8 mouse cellular contexts compared by ENCODE assay signal in the genomic region with DNA sequence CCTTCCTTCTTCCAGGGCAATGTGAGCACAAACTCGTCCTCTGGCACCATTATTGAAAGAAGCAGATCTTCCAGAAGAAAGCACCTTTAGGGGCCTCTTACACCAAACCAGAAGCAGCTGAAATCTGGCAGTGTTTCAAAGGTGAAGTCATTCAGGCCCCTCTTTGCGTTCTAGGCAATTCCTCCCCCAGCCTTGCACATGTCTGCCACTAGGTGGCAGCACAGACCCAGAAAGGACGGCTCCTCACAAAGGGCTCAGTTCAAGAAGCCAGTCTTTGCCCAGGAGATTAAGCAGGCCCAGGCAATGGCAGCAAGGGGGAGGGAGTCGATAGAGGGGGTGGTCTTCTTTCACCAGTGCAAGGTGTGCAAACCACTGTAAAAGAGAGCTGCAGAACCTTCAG. TPM values are rescaled to one million over a fixed set of nuclear protein-coding genes. Genes with fewer than 3 reads are reported as not detected.
DNase-seq lines count a peak whose midpoint lies in the region; ATAC-seq lines count a peak whose summit lies in the region.

No protein-coding gene starts in this region.

- H3K36me3 ChIP-seq in hindbrain, embryonic 14.5 days (replicated peaks; ENCODE audit: control insufficient read depth, insufficient read depth): no peaks in the 10 kb centered on the region

- peak; percentile 52 for ATAC-seq in hindbrain, embryonic 14.5 days (ENCODE audit: low FRiP score)
- ATAC-seq in megakaryocyte progenitor cell, adult 5-6 weeks (replicated peaks; ENCODE audit: poor library complexity): peak; percentile 38

- H3K27ac ChIP-seq in hindbrain, embryonic 14.5 days: no peak overlapping the region

- H3K4me3 ChIP-seq in hindbrain, embryonic 14.5 days (replicated peaks; ENCODE audit: low read length): no peak overlapping the region

- peak; percentile 97 for DNase-seq in adipocyte (ENCODE audit: low spot score)
- DNase-seq in cerebellum, postnatal 25 days: peak; percentile 84 to 88
- peak; percentile 81 to 83 for DNase-seq in frontal cortex, postnatal 36 days (ENCODE audit: low spot score in 2 of 2)
- peak; percentile 95 for DNase-seq in hindbrain, embryonic 14.5 days (ENCODE audit: low spot score)
- peak; percentile 82 to 83 for DNase-seq in left cerebral cortex, adult 18-20 months (ENCODE audit: low spot score in 2 of 2)
- peak; percentile 81 for DNase-seq in right cerebral cortex, postnatal 25 days
- DNase-seq in yolk sac, embryonic 10.5 days (ENCODE audit: low spot score): peak; percentile 79

- H3K4me2 ChIP-seq in hindbrain, embryonic 14.5 days (replicated peaks): peak overlapping the region; percentile 79; the same call in 1 of the 2 replicates

- peaks cover 30% of the 10 kb centered on the region for H3K4me1 ChIP-seq in hindbrain, embryonic 14.5 days (replicated peaks; ENCODE audit: control insufficient read depth, insufficient read depth, low read length)

- H3K9ac ChIP-seq in hindbrain, embryonic 14.5 days: no peak overlapping the region

- H3K27me3 ChIP-seq in hindbrain, embryonic 14.5 days (ENCODE audit: control insufficient read depth, insufficient read depth, low read length): peaks cover 35% of the 10 kb centered on the region

- H3K9me3 ChIP-seq in hindbrain, embryonic 14.5 days (ENCODE audit: control insufficient read depth, low read length): no peaks in the 10 kb centered on the region

- 3% methylated on average over 4 of the region's 4 CpGs for WGBS in hindbrain, embryonic 14.5 days

RNA-seq across cellular contexts. Expression of gene Ccnd2, which starts 4.3 kb away (rescaled TPM):
- polyA plus RNA-seq in hindbrain, embryonic 14.5 days (2014; fragmentation: Nextera tagmentation; extraction: Ambion mirVana): 163 and 239 TPM in 2 replicates
- 10 to 100 TPM; 79.9 to 83.3 TPM for total RNA-seq in left cerebral cortex, adult 18-20 months (2021)
- 76.9 and 124 TPM in 2 replicates for total RNA-seq in megakaryocyte progenitor cell, adult 5-6 weeks (2015)
- total RNA-seq in megakaryocyte progenitor cell, adult 5-6 weeks (2017): 38.8 and 51.4 TPM in 2 replicates

RNA-seq across cellular contexts. Expression of gene Tigar, which starts 38.3 kb away (rescaled TPM):
- polyA plus RNA-seq in hindbrain, embryonic 14.5 days (2014; fragmentation: Nextera tagmentation; extraction: Ambion mirVana): 6.5 and 6.9 TPM in 2 replicates
- 10 to 100 TPM; 24.9 to 29.8 TPM for total RNA-seq in left cerebral cortex, adult 18-20 months (2021)
- 8.4 and 9.8 TPM in 2 replicates for total RNA-seq in megakaryocyte progenitor cell, adult 5-6 weeks (2015)
- total RNA-seq in megakaryocyte progenitor cell, adult 5-6 weeks (2017): 8.0 and 13.7 TPM in 2 replicates
